Mouse (Mus musculus) left cerebral cortex, postnatal 4 days (tissue): ENCODE measurements around the gene Kif24. TPM values are rescaled to one million over a fixed set of nuclear protein-coding genes. Genes with fewer than 3 reads are reported as not detected.
A peak's percentile ranks its signal among the peaks of the same experiment; 100 is the strongest.

Experiments
- DNase-seq: peaks from one replicate; pipeline ENCODE4 v3.0.0-alpha.2; 2022
- intact Hi-C: fragments of 180-260 bp; cut with DNase I; formaldehyde crosslinking; loops from one replicate; pipeline ENCODE4 v1.15.1; 2025
- total RNA-seq, 2 experiments: library from RNA; stranded (reverse); gene quantifications; 2 replicates each; pipeline ENCODE4 v1.2.3; 2021

Kif24 gene
- total RNA-seq, 2 experiments from 2014 or later = 2.9 to 4.3 TPM

- intact Hi-C loops = no loop called here
- DNase-seq = no peak
Observed at GRCm38 (mm10) chr4:41407353-41407752, 57.3 kb downstream of the Kif24 start.

GRCm38 (mm10) chr4:41406597-41406996 lies 58.1 kb downstream of the Kif24 start:
- DNase-seq = no peak
- intact Hi-C loops = no loop called here

GRCm38 (mm10) chr4:41401573-41401972 lies 63.1 kb downstream of the Kif24 start:
- no peak for DNase-seq
- intact Hi-C loops = no loop called here

GRCm38 (mm10) chr4:41401167-41401566 lies 63.5 kb downstream of the Kif24 start:
- intact Hi-C loops = no loop called here
- DNase-seq = no peak

GRCm38 (mm10) chr4:41399904-41400303 lies 64.8 kb downstream of the Kif24 start:
- intact Hi-C loops = loop anchor here (10.0 kb wide), 1 partner anchor 85 kb away; the partner anchor contains the start of gene Dcaf12
- no peak for DNase-seq

GRCm38 (mm10) chr4:41398353-41398752 lies 66.3 kb downstream of the Kif24 start:
- intact Hi-C loops = loop anchor here (10.0 kb wide), 1 partner anchor 84 kb away; the partner anchor contains the start of gene Dcaf12

GRCm38 (mm10) chr4:41394651-41395050 lies 70.0 kb downstream of the Kif24 start:
- no peak for DNase-seq
- intact Hi-C loops = loop anchor here (10.0 kb wide), 1 partner anchor 80 kb away; the partner anchor contains the start of gene Dcaf12

More at GRCm38 (mm10) chr4:41398353-41398752, 66.3 kb downstream of the Kif24 start:
- no peak for DNase-seq

GRCm38 (mm10) chr4:41391015-41391414 lies 73.7 kb downstream of the Kif24 start:
- intact Hi-C loops = loop anchor here (10.0 kb wide), 1 partner anchor 76 kb away; the partner anchor contains the start of gene Dcaf12
- no peak for DNase-seq

- DNase-seq = peak; percentile 82
- intact Hi-C loops = loop anchor here (10.0 kb wide), 1 partner anchor 75 kb away; the partner anchor contains the start of gene Dcaf12
Observed at GRCm38 (mm10) chr4:41390122-41390521, 74.6 kb downstream of the Kif24 start.

GRCm38 (mm10) chr4:41389240-41389639 lies 75.4 kb downstream of the Kif24 start:
- no peak for DNase-seq
- intact Hi-C loops = no loop called here

GRCm38 (mm10) chr4:41388616-41389015 lies 76.1 kb downstream of the Kif24 start:
- no peak for DNase-seq
- intact Hi-C loops = no loop called here

GRCm38 (mm10) chr4:41387755-41388469 lies 76.8 kb downstream of the Kif24 start:
- DNase-seq = no peak
- intact Hi-C loops = no loop called here

GRCm38 (mm10) chr4:41386412-41386975 lies 78.2 kb downstream of the Kif24 start:
- intact Hi-C loops = no loop called here

GRCm38 (mm10) chr4:41381213-41381950 lies 83.3 kb downstream of the Kif24 start:
- intact Hi-C loops = no loop called here
- no peak for DNase-seq

More at GRCm38 (mm10) chr4:41386412-41386975, 78.2 kb downstream of the Kif24 start:
- no peak for DNase-seq

- intact Hi-C loops = no loop called here
- no peak for DNase-seq
Observed at GRCm38 (mm10) chr4:41377567-41377966, 87.1 kb downstream of the Kif24 start.

GRCm38 (mm10) chr4:41369702-41370437 lies 94.8 kb downstream of the Kif24 start:
- DNase-seq = no peak
- intact Hi-C loops = no loop called here

- intact Hi-C loops = no loop called here
- no peak for DNase-seq
Observed at GRCm38 (mm10) chr4:41368198-41368597, 96.5 kb downstream of the Kif24 start.

- intact Hi-C loops = no loop called here
- no peak for DNase-seq
Observed at GRCm38 (mm10) chr4:41361059-41361458, 103.6 kb downstream of the Kif24 start.

- intact Hi-C loops = no loop called here
- no peak for DNase-seq
Observed at GRCm38 (mm10) chr4:41359358-41359757, 105.3 kb downstream of the Kif24 start.

- no peak for DNase-seq
- intact Hi-C loops = no loop called here
Observed at GRCm38 (mm10) chr4:41358669-41359068, 106.0 kb downstream of the Kif24 start.

- DNase-seq = no peak
- intact Hi-C loops = no loop called here
Observed at GRCm38 (mm10) chr4:41357154-41357553, 107.5 kb downstream of the Kif24 start.
